Mouse (Mus musculus): ENCODE measurements around the gene Plekha7. TPM values are rescaled to one million over a fixed set of nuclear protein-coding genes. Genes with fewer than 3 reads are reported as not detected.
A peak's percentile ranks its signal among the peaks of the same experiment; 100 is the strongest.

Plekha7 gene
- polyA plus RNA-seq, 1 experiment from 2014 or later: 17.9 TPM

DNA sequence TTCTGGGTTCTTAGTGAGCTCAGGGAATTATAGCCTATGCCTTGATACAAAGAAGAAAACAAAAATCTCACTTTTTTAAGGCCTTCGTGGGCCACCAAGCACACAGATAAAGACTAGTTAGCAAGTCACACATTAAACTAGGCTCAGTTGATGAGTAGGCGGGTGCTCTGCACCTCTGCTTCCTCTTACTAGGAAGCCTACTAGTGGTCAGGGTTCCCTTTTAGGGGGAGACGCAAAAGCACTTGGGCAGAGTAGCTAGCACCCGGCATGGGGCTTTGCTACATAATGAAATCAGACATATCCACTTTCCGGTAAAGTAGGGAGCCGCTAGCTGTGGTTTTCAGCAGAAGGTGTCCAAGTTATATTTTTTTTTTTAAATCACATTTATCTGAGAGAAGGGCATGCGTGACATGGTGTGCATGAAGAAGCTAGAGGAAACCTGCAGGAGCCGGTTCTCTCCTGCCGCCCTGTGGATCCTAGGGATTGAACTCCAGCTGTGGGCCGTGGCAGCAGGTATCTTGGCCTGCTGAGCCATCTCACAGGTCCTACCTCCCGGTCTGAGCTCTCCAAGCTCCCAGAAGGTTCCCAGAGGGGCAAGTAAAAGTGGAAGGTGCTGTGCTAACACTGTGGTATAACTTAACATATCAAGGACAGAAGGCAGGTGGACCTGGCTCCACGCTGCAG lies 67.2 kb downstream of the Plekha7 start:
- H3K4me3 ChIP-seq (ENCODE audit: low read depth, low read length): no peak overlapping the region
- ATAC-seq (replicated peaks; ENCODE audit: low FRiP score) (no peak), DNase-seq (ENCODE audit: low spot score) (no peak)
- 75% methylated on average over 12 of the region's 12 CpGs for WGBS
- peaks cover 5% of the 10 kb centered on the region for H3K27me3 ChIP-seq (ENCODE audit: control insufficient read depth, insufficient read depth, low read length)
- H3K36me3 ChIP-seq (ENCODE audit: control insufficient read depth, insufficient read depth, low read length): no peaks in the 10 kb centered on the region
- no peak overlapping the region for H3K27ac ChIP-seq (ENCODE audit: low read depth, low read length)
- H3K4me2 ChIP-seq (ENCODE audit: low read depth, low read length, severe bottlenecking): no peak overlapping the region
- H3K9me3 ChIP-seq (ENCODE audit: control insufficient read depth, low read length): no peaks in the 10 kb centered on the region
- H3K9ac ChIP-seq (ENCODE audit: low read length): no peak overlapping the region
- peaks cover 10% of the 10 kb centered on the region; the same call in 1 of the 2 replicates for H3K4me1 ChIP-seq (replicated peaks; ENCODE audit: control insufficient read depth, insufficient read depth, low read length)

DNA sequence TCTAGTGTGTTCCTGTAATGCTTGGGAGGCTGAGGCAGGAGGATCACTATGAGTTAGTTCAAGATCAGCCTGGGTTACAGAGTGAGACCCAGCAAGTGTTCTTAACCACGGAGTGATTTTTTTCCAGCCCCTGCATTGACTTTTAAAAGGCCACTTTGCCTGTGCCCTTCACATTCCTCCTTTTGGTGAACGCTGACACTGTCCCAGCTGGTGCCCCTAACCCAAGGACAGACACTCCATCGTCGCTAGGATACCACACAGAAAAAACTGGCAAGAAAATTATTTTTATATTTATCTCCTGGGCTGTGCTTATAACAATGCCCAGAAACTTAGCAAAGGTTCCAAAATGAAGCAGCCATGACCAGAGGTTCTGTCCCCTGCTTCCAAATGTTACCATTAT lies 67.8 kb downstream of the Plekha7 start:
- no peak for ATAC-seq (replicated peaks; ENCODE audit: low FRiP score)
- H3K36me3 ChIP-seq (ENCODE audit: control insufficient read depth, insufficient read depth, low read length): no peaks in the 10 kb centered on the region
- H3K4me1 ChIP-seq (replicated peaks; ENCODE audit: control insufficient read depth, insufficient read depth, low read length): peaks cover 11% of the 10 kb centered on the region; the same call in 1 of the 2 replicates

DNA sequence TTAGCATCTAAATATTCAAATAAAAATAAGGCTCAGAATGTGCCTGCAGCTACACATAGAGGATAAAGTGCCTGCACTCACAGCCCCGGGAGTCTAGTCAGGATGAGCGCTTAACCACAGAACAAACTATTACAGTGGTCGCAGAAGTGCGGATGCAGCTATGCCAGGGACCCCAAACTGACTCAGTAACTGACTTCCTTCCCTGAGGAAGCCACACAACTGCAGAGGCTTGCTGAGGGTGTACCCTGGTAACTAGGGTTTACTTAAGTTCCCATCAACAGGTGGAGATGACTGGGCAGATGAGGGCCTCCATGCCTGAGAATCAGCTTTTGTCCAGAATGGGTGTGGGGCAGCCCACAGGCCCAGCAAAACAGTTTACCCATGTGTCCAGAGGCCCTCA lies 69.9 kb downstream of the Plekha7 start:
- no peak overlapping the region for H3K9ac ChIP-seq (ENCODE audit: low read length)
- ATAC-seq (replicated peaks; ENCODE audit: low FRiP score): no peak
- DNase-seq (ENCODE audit: low spot score): no peak
- H3K9me3 ChIP-seq (ENCODE audit: control insufficient read depth, low read length): no peaks in the 10 kb centered on the region
- peaks cover 5% of the 10 kb centered on the region for H3K27me3 ChIP-seq (ENCODE audit: control insufficient read depth, insufficient read depth, low read length)
- no peaks in the 10 kb centered on the region for H3K36me3 ChIP-seq (ENCODE audit: control insufficient read depth, insufficient read depth, low read length)
- WGBS: 74% methylated on average over 4 of the region's 4 CpGs
- no peak overlapping the region for H3K4me2 ChIP-seq (ENCODE audit: low read depth, low read length, severe bottlenecking)
- no peak overlapping the region for H3K27ac ChIP-seq (ENCODE audit: low read depth, low read length)
- peaks cover 13% of the 10 kb centered on the region; the same call in 1 of the 2 replicates for H3K4me1 ChIP-seq (replicated peaks; ENCODE audit: control insufficient read depth, insufficient read depth, low read length)
- no peak overlapping the region for H3K4me3 ChIP-seq (ENCODE audit: low read depth, low read length)

More for the DNA sequence above, 67.8 kb downstream of the Plekha7 start:
- Histone ChIP-seq H3K4me3 (ENCODE audit: low read depth, low read length) (no peak overlapping the region), H3K4me2 (ENCODE audit: low read depth, low read length, severe bottlenecking) (no peak overlapping the region), H3K9ac (ENCODE audit: low read length) (no peak overlapping the region), H3K27me3 (ENCODE audit: control insufficient read depth, insufficient read depth, low read length) (peaks cover 5% of the 10 kb centered on the region), H3K27ac (ENCODE audit: low read depth, low read length) (no peak overlapping the region), H3K9me3 (ENCODE audit: control insufficient read depth, low read length) (no peaks in the 10 kb centered on the region)
- DNase-seq (ENCODE audit: low spot score): no peak
- 86% methylated on average over 4 of the region's 4 CpGs for WGBS

DNA sequence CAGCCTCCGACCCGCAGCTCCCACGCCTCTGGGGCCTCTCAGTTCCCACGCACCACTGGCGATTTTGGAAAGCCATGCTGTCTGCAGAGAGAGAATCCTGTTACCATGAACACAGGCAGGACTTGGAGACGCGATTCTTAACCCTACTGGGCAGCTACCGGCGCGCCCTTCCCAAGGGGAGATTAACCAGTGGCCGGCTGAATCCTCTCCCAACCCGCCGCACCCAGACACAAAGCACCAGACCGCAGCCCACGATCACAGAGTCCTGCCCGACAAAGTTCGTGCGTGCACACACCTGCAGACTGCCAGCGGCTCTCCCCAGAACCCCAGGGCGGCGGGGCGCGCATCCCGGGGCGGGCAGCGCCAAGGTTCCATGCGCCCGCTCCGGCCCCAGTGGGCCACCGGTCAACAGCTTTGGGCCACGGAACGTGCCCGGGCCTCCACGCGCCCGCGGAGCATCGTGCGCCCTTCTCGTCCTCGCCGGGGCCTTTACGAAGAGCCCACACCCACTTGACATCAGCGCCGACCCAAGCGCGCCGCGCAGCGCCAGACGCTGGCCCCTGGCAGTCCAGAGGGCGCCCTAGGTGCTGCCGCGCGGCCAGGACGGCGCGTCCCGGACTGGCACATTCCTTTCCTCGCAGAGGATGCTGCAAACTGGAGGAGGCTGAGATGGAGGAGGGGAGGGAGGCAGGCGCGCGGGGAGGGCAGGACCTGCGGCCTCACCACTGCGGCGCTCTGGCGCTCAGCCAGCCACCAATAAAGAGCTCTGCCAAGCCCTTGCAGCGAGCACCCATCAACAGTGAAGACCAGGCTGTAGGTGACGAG lies 70.8 kb downstream of the Plekha7 start:
- no peaks in the 10 kb centered on the region for H3K9me3 ChIP-seq (ENCODE audit: control insufficient read depth, low read length)
- peak overlapping the region; percentile 89 for H3K4me2 ChIP-seq (ENCODE audit: low read depth, low read length, severe bottlenecking)
- WGBS: 1% methylated on average over 69 of the region's 69 CpGs
- peaks cover 13% of the 10 kb centered on the region; the same call in 1 of the 2 replicates for H3K4me1 ChIP-seq (replicated peaks; ENCODE audit: control insufficient read depth, insufficient read depth, low read length)
- H3K27me3 ChIP-seq (ENCODE audit: control insufficient read depth, insufficient read depth, low read length): peaks cover 5% of the 10 kb centered on the region
- H3K36me3 ChIP-seq (ENCODE audit: control insufficient read depth, insufficient read depth, low read length): no peaks in the 10 kb centered on the region
- peak overlapping the region; percentile 52 for H3K9ac ChIP-seq (ENCODE audit: low read length)
- H3K27ac ChIP-seq (ENCODE audit: low read depth, low read length): no peak overlapping the region
- DNase-seq (ENCODE audit: low spot score) (peak; percentile 63), ATAC-seq (replicated peaks; ENCODE audit: low FRiP score) (peak; percentile 43; the same call in 1 of the 2 replicates)
- peak overlapping the region; percentile 35 for H3K4me3 ChIP-seq (ENCODE audit: low read depth, low read length)

- H3K9ac ChIP-seq (ENCODE audit: low read length): no peak overlapping the region
- 41% methylated on average over 8 of the region's 8 CpGs for WGBS
- H3K4me1 ChIP-seq (replicated peaks; ENCODE audit: control insufficient read depth, insufficient read depth, low read length): peaks cover 11% of the 10 kb centered on the region; the same call in 1 of the 2 replicates
- H3K4me2 ChIP-seq (ENCODE audit: low read depth, low read length, severe bottlenecking): peak overlapping the region; percentile 89
- no peak overlapping the region for H3K27ac ChIP-seq (ENCODE audit: low read depth, low read length)
- no peak overlapping the region; the same call in 1 of the 2 replicates for H3K4me3 ChIP-seq (ENCODE audit: low read depth, low read length)
- H3K27me3 ChIP-seq (ENCODE audit: control insufficient read depth, insufficient read depth, low read length): peaks cover 5% of the 10 kb centered on the region
- H3K9me3 ChIP-seq (ENCODE audit: control insufficient read depth, low read length): no peaks in the 10 kb centered on the region
- H3K36me3 ChIP-seq (ENCODE audit: control insufficient read depth, insufficient read depth, low read length): no peaks in the 10 kb centered on the region
- no peak for DNase-seq (ENCODE audit: low spot score)
- ATAC-seq (replicated peaks; ENCODE audit: low FRiP score): no peak
Observed at GRCm38 (mm10) chr7:116236608-116237007, 71.6 kb downstream of the Plekha7 start.

DNA sequence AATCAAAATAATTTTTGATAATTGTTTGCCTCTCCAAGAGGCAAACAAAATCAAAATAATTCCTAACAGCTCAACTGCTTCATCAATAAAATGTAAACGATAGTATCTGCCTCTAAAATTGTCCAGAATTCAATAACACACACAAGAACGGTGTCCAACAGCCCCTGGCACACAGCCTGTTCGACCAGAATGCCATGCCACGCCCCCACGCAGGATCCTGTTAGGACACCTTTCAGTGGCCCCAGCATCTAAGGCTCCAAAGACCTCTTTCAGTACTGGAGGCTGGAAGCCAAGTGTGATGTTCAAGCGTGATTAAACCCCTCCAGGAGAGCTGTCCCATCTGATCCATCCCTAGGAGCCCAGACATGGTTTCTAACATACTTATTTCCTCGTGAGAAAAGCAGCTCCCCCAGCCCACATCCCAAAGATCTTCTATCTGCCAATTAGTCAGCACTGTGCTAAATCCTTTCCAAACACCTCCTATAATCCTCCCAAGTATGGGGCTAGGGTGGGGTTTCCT lies 73.8 kb downstream of the Plekha7 start:
- Histone ChIP-seq H3K4me3 (ENCODE audit: low read depth, low read length) (no peak overlapping the region), H3K4me1 (replicated peaks; ENCODE audit: control insufficient read depth, insufficient read depth, low read length) (peaks cover 11% of the 10 kb centered on the region; the same call in 1 of the 2 replicates), H3K9me3 (ENCODE audit: control insufficient read depth, low read length) (no peaks in the 10 kb centered on the region), H3K4me2 (ENCODE audit: low read depth, low read length, severe bottlenecking) (no peak overlapping the region), H3K27ac (ENCODE audit: low read depth, low read length) (no peak overlapping the region), H3K9ac (ENCODE audit: low read length) (no peak overlapping the region), H3K27me3 (ENCODE audit: control insufficient read depth, insufficient read depth, low read length) (peaks cover 5% of the 10 kb centered on the region), H3K36me3 (ENCODE audit: control insufficient read depth, insufficient read depth, low read length) (no peaks in the 10 kb centered on the region)
- DNase-seq (ENCODE audit: low spot score): no peak
- 54% methylated on average over 7 of the region's 7 CpGs for WGBS
- ATAC-seq (replicated peaks; ENCODE audit: low FRiP score): no peak

GRCm38 (mm10) chr7:116230811-116231609 lies 77.2 kb downstream of the Plekha7 start:
- Histone ChIP-seq H3K4me3 (ENCODE audit: low read depth, low read length) (no peak overlapping the region), H3K4me2 (ENCODE audit: low read depth, low read length, severe bottlenecking) (no peak overlapping the region), H3K9ac (ENCODE audit: low read length) (no peak overlapping the region), H3K36me3 (ENCODE audit: control insufficient read depth, insufficient read depth, low read length) (no peaks in the 10 kb centered on the region), H3K27ac (ENCODE audit: low read depth, low read length) (no peak overlapping the region), H3K4me1 (replicated peaks; ENCODE audit: control insufficient read depth, insufficient read depth, low read length) (0 out of 2 replicates have a peak, but pooled peaks cover 2% of the 10 kb centered on the region), H3K9me3 (ENCODE audit: control insufficient read depth, low read length) (no peaks in the 10 kb centered on the region), H3K27me3 (ENCODE audit: control insufficient read depth, insufficient read depth, low read length) (no peaks in the 10 kb centered on the region)
- ATAC-seq (replicated peaks; ENCODE audit: low FRiP score): no peak
- WGBS: 83% methylated on average over 11 of the region's 11 CpGs
- no peak for DNase-seq (ENCODE audit: low spot score)

GRCm38 (mm10) chr7:116226877-116227282 lies 81.3 kb downstream of the Plekha7 start:
- ATAC-seq (replicated peaks; ENCODE audit: low FRiP score) (no peak), DNase-seq (ENCODE audit: low spot score) (no peak)
- H3K4me1 ChIP-seq (replicated peaks; ENCODE audit: control insufficient read depth, insufficient read depth, low read length): peaks cover 9% of the 10 kb centered on the region; the same call in 1 of the 2 replicates
- WGBS: 88% methylated on average over 7 of the region's 7 CpGs
- H3K4me2 ChIP-seq (ENCODE audit: low read depth, low read length, severe bottlenecking): no peak overlapping the region
- H3K36me3 ChIP-seq (ENCODE audit: control insufficient read depth, insufficient read depth, low read length): no peaks in the 10 kb centered on the region
- H3K27me3 ChIP-seq (ENCODE audit: control insufficient read depth, insufficient read depth, low read length): no peaks in the 10 kb centered on the region
- H3K9ac ChIP-seq (ENCODE audit: low read length): no peak overlapping the region
- no peak overlapping the region for H3K4me3 ChIP-seq (ENCODE audit: low read depth, low read length)
- H3K9me3 ChIP-seq (ENCODE audit: control insufficient read depth, low read length): no peaks in the 10 kb centered on the region
- no peak overlapping the region for H3K27ac ChIP-seq (ENCODE audit: low read depth, low read length)

All from forebrain, embryonic 11.5 days (tissue).